Mouse (Mus musculus): Measurements from ENCODE around the gene Sag. TPM values are rescaled to one million over a fixed set of nuclear protein-coding genes. Genes with fewer than 3 reads are reported as not detected.
"Not testable (repeated sequence)": the region's sequence is repeated elsewhere in the genome, so short reads cannot be mapped to it uniquely, and the experiment has no call there.

The Sag gene
- polyA plus RNA-seq, 1 experiment from 2014 or later: 3.2 TPM

GRCm38 (mm10) chr1:87826474-87826873, 23.0 kb downstream of the Sag start:
- peaks cover 4% of the 10 kb centered on the region; the same call in 1 of the 2 replicates for H3K4me1 ChIP-seq
- no peak overlapping the region for H3K9ac ChIP-seq
- WGBS: 77% methylated on average over 2 of the region's 2 CpGs
- H3K27me3 ChIP-seq: no peaks in the 10 kb centered on the region
- H3K36me3 ChIP-seq: no peaks in the 10 kb centered on the region
- no peak for ATAC-seq (ENCODE audit: low FRiP score, low read depth)
- no peak overlapping the region for H3K27ac ChIP-seq
- no peak overlapping the region for H3K4me2 ChIP-seq (replicated peaks)
- H3K9me3 ChIP-seq: no peaks in the 10 kb centered on the region
- no peak overlapping the region for H3K4me3 ChIP-seq

- H3K4me2 ChIP-seq (replicated peaks); ATAC-seq (ENCODE audit: low FRiP score, low read depth); H3K9ac ChIP-seq; H3K9me3 ChIP-seq; H3K36me3 ChIP-seq; H3K4me3 ChIP-seq; H3K4me1 ChIP-seq; H3K27me3 ChIP-seq; H3K27ac ChIP-seq: not testable (repeated sequence)
- WGBS: 85% methylated on average over 1 of the region's 1 CpGs
These were observed 24.0 kb downstream of the Sag start for GRCm38 (mm10) chr1:87827476-87827875.

- Histone ChIP-seq H3K4me1 (peaks cover 4% of the 10 kb centered on the region; the same call in 1 of the 2 replicates), H3K27me3 (no peaks in the 10 kb centered on the region), H3K36me3 (no peaks in the 10 kb centered on the region), H3K4me2 (replicated peaks) (no peak overlapping the region), H3K4me3 (no peak overlapping the region), H3K9me3 (no peaks in the 10 kb centered on the region), H3K27ac (no peak overlapping the region), H3K9ac (no peak overlapping the region)
- no peak for ATAC-seq (ENCODE audit: low FRiP score, low read depth)
- WGBS: 69% methylated on average over 9 of the region's 9 CpGs
These were observed 24.7 kb downstream of the Sag start for GRCm38 (mm10) chr1:87828185-87828584.

GRCm38 (mm10) chr1:87828926-87829580, 25.6 kb downstream of the Sag start:
- no peaks in the 10 kb centered on the region for H3K9me3 ChIP-seq
- 40% methylated on average over 7 of the region's 7 CpGs for WGBS
- H3K36me3 ChIP-seq: no peaks in the 10 kb centered on the region
- ATAC-seq (ENCODE audit: low FRiP score, low read depth): no peak
- H3K27me3 ChIP-seq: no peaks in the 10 kb centered on the region
- H3K4me2 ChIP-seq (replicated peaks): no peak overlapping the region
- peaks cover 4% of the 10 kb centered on the region; the same call in 1 of the 2 replicates for H3K4me1 ChIP-seq
- H3K4me3 ChIP-seq: no peak overlapping the region
- H3K9ac ChIP-seq: no peak overlapping the region
- H3K27ac ChIP-seq: no peak overlapping the region

GRCm38 (mm10) chr1:87829621-87830211, 26.2 kb downstream of the Sag start:
- no peak for ATAC-seq (ENCODE audit: low FRiP score, low read depth)
- no peaks in the 10 kb centered on the region for H3K9me3 ChIP-seq
- peaks cover 4% of the 10 kb centered on the region; the same call in 1 of the 2 replicates for H3K4me1 ChIP-seq
- WGBS: 47% methylated on average over 6 of the region's 6 CpGs
- H3K4me2 ChIP-seq (replicated peaks): no peak overlapping the region
- H3K4me3 ChIP-seq: no peak overlapping the region
- no peak overlapping the region for H3K9ac ChIP-seq
- H3K36me3 ChIP-seq: no peaks in the 10 kb centered on the region
- no peaks in the 10 kb centered on the region for H3K27me3 ChIP-seq
- H3K27ac ChIP-seq: no peak overlapping the region

GRCm38 (mm10) chr1:87836453-87836852, 33.0 kb downstream of the Sag start:
- Histone ChIP-seq H3K4me1 (peaks cover 7% of the 10 kb centered on the region; the same call in 1 of the 2 replicates), H3K27me3 (no peaks in the 10 kb centered on the region), H3K4me3 (no peak overlapping the region), H3K27ac (peak overlapping the region; percentile 39; the same call in 1 of the 2 replicates), H3K9me3 (no peaks in the 10 kb centered on the region), H3K36me3 (no peaks in the 10 kb centered on the region), H3K4me2 (replicated peaks) (no peak overlapping the region), H3K9ac (no peak overlapping the region)
- ATAC-seq (ENCODE audit: low FRiP score, low read depth): peak; percentile 74
- WGBS: 73% methylated on average over 1 of the region's 1 CpGs

- peaks cover 7% of the 10 kb centered on the region; the same call in 1 of the 2 replicates for H3K4me1 ChIP-seq
- H3K27ac ChIP-seq: peak overlapping the region; percentile 73; the same call in 1 of the 2 replicates
- H3K4me3 ChIP-seq: no peak overlapping the region
- WGBS: 27% methylated on average over 5 of the region's 5 CpGs
- H3K9ac ChIP-seq: no peak overlapping the region
- no peaks in the 10 kb centered on the region for H3K9me3 ChIP-seq
- no peaks in the 10 kb centered on the region for H3K36me3 ChIP-seq
- H3K27me3 ChIP-seq: no peaks in the 10 kb centered on the region
- H3K4me2 ChIP-seq (replicated peaks): 0 out of 2 replicates have a peak overlapping the region, but pooled peaks have one; percentile 7
- ATAC-seq (ENCODE audit: low FRiP score, low read depth): peak; percentile 85
These were observed 33.5 kb downstream of the Sag start for GRCm38 (mm10) chr1:87837018-87837417.

GRCm38 (mm10) chr1:87840411-87841208, 37.1 kb downstream of the Sag start:
- Histone ChIP-seq H3K4me1 (0 out of 2 replicates have a peak, but pooled peaks cover 7% of the 10 kb centered on the region), H3K9me3 (no peaks in the 10 kb centered on the region), H3K27me3 (no peaks in the 10 kb centered on the region), H3K36me3 (no peaks in the 10 kb centered on the region), H3K27ac (no peak overlapping the region), H3K4me3 (no peak overlapping the region), H3K4me2 (replicated peaks) (no peak overlapping the region), H3K9ac (no peak overlapping the region)
- WGBS: 54% methylated on average over 11 of the region's 11 CpGs
- ATAC-seq (ENCODE audit: low FRiP score, low read depth): no peak

GRCm38 (mm10) chr1:87846801-87847474, 43.5 kb downstream of the Sag start:
- Histone ChIP-seq H3K9me3 (no peaks in the 10 kb centered on the region), H3K27ac (peak overlapping the region; percentile 72), H3K27me3 (no peaks in the 10 kb centered on the region), H3K4me3 (no peak overlapping the region), H3K36me3 (no peaks in the 10 kb centered on the region), H3K9ac (no peak overlapping the region), H3K4me2 (replicated peaks) (no peak overlapping the region), H3K4me1 (peaks cover 23% of the 10 kb centered on the region)
- 6% methylated on average over 2 of the region's 2 CpGs for WGBS
- ATAC-seq (ENCODE audit: low FRiP score, low read depth): peak; percentile 83

- Histone ChIP-seq H3K4me3 (no peak overlapping the region), H3K27ac (peak overlapping the region; percentile 22; the same call in 1 of the 2 replicates), H3K4me2 (replicated peaks) (no peak overlapping the region), H3K9me3 (no peaks in the 10 kb centered on the region), H3K36me3 (no peaks in the 10 kb centered on the region), H3K4me1 (peaks cover 28% of the 10 kb centered on the region), H3K9ac (no peak overlapping the region), H3K27me3 (no peaks in the 10 kb centered on the region)
- 27% methylated on average over 4 of the region's 4 CpGs for whole genome bisulfite sequencing
- ATAC-seq (ENCODE audit: low FRiP score, low read depth): no peak
These were observed 44.1 kb downstream of the Sag start for GRCm38 (mm10) chr1:87847475-87848168.

- no peak for ATAC-seq (ENCODE audit: low FRiP score, low read depth)
- no peak overlapping the region for H3K9ac ChIP-seq
- H3K36me3 ChIP-seq: no peaks in the 10 kb centered on the region
- no peak overlapping the region for H3K4me3 ChIP-seq
- H3K4me1 ChIP-seq: peaks cover 30% of the 10 kb centered on the region
- no peaks in the 10 kb centered on the region for H3K9me3 ChIP-seq
- H3K4me2 ChIP-seq (replicated peaks): no peak overlapping the region
- H3K27ac ChIP-seq: 0 out of 2 replicates have a peak overlapping the region, but pooled peaks have one; percentile 22
- H3K27me3 ChIP-seq: no peaks in the 10 kb centered on the region
- WGBS: 36% methylated on average over 11 of the region's 11 CpGs
These were observed 44.9 kb downstream of the Sag start for GRCm38 (mm10) chr1:87848237-87848996.
